Mouse (Mus musculus) kidney, adult 11 months (tissue): ENCODE results near the gene Scap.
"Not testable (repeated sequence)": the region's sequence is repeated elsewhere in the genome, so short reads cannot be mapped to it uniquely, and the experiment has no call there.

Experiments used
- DNase-seq: peaks from one replicate; pipeline ENCODE4 v3.0.0; 2022

Scap gene

GRCm38 (mm10) chr9:110333896-110334259 is 790 bp downstream of the Scap start:
- no peak for DNase-seq

GRCm38 (mm10) chr9:110334849-110335248 is 1.8 kb downstream of the Scap start:
- no peak for DNase-seq

- no peak for DNase-seq
Observed at GRCm38 (mm10) chr9:110340037-110340750, 7.1 kb downstream of the Scap start.

GRCm38 (mm10) chr9:110342008-110342407 is 8.9 kb downstream of the Scap start:
- DNase-seq = no peak

- DNase-seq = no peak
Observed at GRCm38 (mm10) chr9:110343805-110344204, 10.7 kb downstream of the Scap start.

- no peak for DNase-seq
Observed at GRCm38 (mm10) chr9:110345057-110345739, 12.1 kb downstream of the Scap start.

GRCm38 (mm10) chr9:110348899-110349298 is 15.8 kb downstream of the Scap start:
- DNase-seq = no peak

GRCm38 (mm10) chr9:110350188-110350587 is 17.1 kb downstream of the Scap start:
- no peak for DNase-seq

- DNase-seq = peak; percentile 56
Observed at GRCm38 (mm10) chr9:110350612-110351011, 17.5 kb downstream of the Scap start.

GRCm38 (mm10) chr9:110351350-110351749 is 18.3 kb downstream of the Scap start:
- DNase-seq = no peak

- no peak for DNase-seq
Observed at GRCm38 (mm10) chr9:110351932-110352632, 19.0 kb downstream of the Scap start.

- no peak for DNase-seq
Observed at GRCm38 (mm10) chr9:110358341-110358740, 25.3 kb downstream of the Scap start.

- no peak for DNase-seq
Observed at GRCm38 (mm10) chr9:110361299-110361698, 28.2 kb downstream of the Scap start.

- no peak for DNase-seq
Observed at GRCm38 (mm10) chr9:110362337-110362736, 29.2 kb downstream of the Scap start.

GRCm38 (mm10) chr9:110366746-110367145 is 33.7 kb downstream of the Scap start:
- DNase-seq = no peak

- no peak for DNase-seq
Observed at GRCm38 (mm10) chr9:110369860-110370259, 36.8 kb downstream of the Scap start.

GRCm38 (mm10) chr9:110373871-110374270 is 40.8 kb downstream of the Scap start:
- no peak for DNase-seq

- DNase-seq = no peak
Observed at GRCm38 (mm10) chr9:110375668-110376067, 42.6 kb downstream of the Scap start.

- DNase-seq = not testable (repeated sequence)
Observed at GRCm38 (mm10) chr9:110377655-110378054, 44.6 kb downstream of the Scap start.

GRCm38 (mm10) chr9:110379361-110379760 is 46.3 kb downstream of the Scap start:
- DNase-seq = no peak

GRCm38 (mm10) chr9:110380662-110381061 is 47.6 kb downstream of the Scap start:
- DNase-seq = no peak

GRCm38 (mm10) chr9:110381292-110381691 is 48.2 kb downstream of the Scap start:
- no peak for DNase-seq

GRCm38 (mm10) chr9:110384369-110384929 is 51.4 kb downstream of the Scap start:
- DNase-seq = no peak

- DNase-seq = no peak
Observed at GRCm38 (mm10) chr9:110388011-110388410, 54.9 kb downstream of the Scap start.
